Comparison of ENCODE assay signal across 25 mouse cellular contexts in the genomic region with DNA sequence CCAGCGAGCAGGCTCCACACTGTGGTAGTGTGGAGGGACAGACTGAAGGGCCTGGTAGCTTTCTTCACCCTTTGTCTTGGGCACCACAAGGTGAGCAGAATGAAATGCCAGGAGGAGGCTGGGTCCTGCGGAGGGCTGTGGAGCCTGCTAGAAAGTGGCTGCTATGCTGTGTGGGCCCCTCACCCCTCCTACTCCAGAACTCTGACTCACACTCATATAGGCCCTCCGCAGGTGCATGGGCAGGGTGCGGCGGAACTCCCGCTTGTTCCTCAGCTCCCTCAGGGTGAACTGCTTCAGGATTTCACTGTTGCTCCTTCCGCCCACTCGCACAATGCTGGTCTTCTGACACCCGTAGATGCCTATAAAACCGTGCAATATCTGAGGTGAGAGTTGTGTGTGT. TPM values are rescaled to one million over a fixed set of nuclear protein-coding genes. Genes with fewer than 3 reads are reported as not detected.
A peak's percentile ranks its signal among the peaks of the same experiment; 100 is the strongest.
DNase-seq lines count a peak whose midpoint lies in the region; ATAC-seq and TF ChIP-seq lines count a peak whose summit lies in the region.
"Had no signal": no experiment of that assay in that cellular context is flagged by ENCODE, and none has a peak within 500 bp of the region (broad histone marks: within the 10 kb centered on the region; RNA-seq: fewer than 3 reads in every experiment).

No protein-coding gene starts in this region.

- H3K27me3 ChIP-seq in heart, embryonic 14.5 days (ENCODE audit: control insufficient read depth, insufficient read depth, low read length), result no peaks in the 10 kb centered on the region
- H3K27me3 ChIP-seq in testis, adult 2 months (ENCODE audit: control insufficient read depth, insufficient read depth, low read length), result no peaks in the 10 kb centered on the region
- H3K27me3 ChIP-seq in stomach, postnatal 0 days (ENCODE audit: control insufficient read depth, insufficient read depth, low read length), result no peaks in the 10 kb centered on the region
- H3K27me3 ChIP-seq: CH12.LX; hindbrain, embryonic 15.5 days; neural tube, embryonic 13.5 days had no signal

- no peaks in the 10 kb centered on the region for H3K9me3 ChIP-seq in heart, embryonic 14.5 days (ENCODE audit: control insufficient read depth, low read length)
- no peaks in the 10 kb centered on the region for H3K9me3 ChIP-seq in stomach, postnatal 0 days (ENCODE audit: control insufficient read depth, low read length)
- H3K9me3 ChIP-seq: forebrain, embryonic 10.5 days; hindbrain, embryonic 15.5 days; neural tube, embryonic 13.5 days had no signal

- TF ChIP-seq POLR2A in testis, adult 2 months (IDR thresholded peaks at IDR 0.05; ENCODE audit: control insufficient read depth, low read depth, low read length), result no peak

- TF ChIP-seq CTCF in testis, adult 2 months (IDR thresholded peaks at IDR 0.05; ENCODE audit: control insufficient read depth, insufficient read depth, insufficient replicate concordance, low read depth, low read length), result no peak
- TF ChIP-seq CTCF in stomach, postnatal 0 days (IDR thresholded peaks at IDR 0.05; ENCODE audit: low read depth), result no peak

- peak overlapping the region; percentile 75 to 80 for H3K27ac ChIP-seq in heart, embryonic 14.5 days (replicated peaks in 1 of 2; ENCODE audit: control insufficient read depth in 1 of 2, insufficient read depth in 1 of 2, low read depth in 2 of 2, low read length in 2 of 2)
- peak overlapping the region; percentile 30 for H3K27ac ChIP-seq in testis, adult 2 months (ENCODE audit: control insufficient read depth, insufficient read depth, low read depth, low read length)
- H3K27ac ChIP-seq in stomach, postnatal 0 days (replicated peaks), result no peak overlapping the region; the same call in 1 of the 2 replicates
- H3K27ac ChIP-seq: forebrain, embryonic 10.5 days; hindbrain, embryonic 15.5 days; layer of hippocampus, adult 2 months; neural tube, embryonic 13.5 days had no signal

- H3K9ac ChIP-seq in heart, embryonic 14.5 days (ENCODE audit: low read length), result peak overlapping the region; percentile 53; the same call in 1 of the 2 replicates
- no peak overlapping the region for H3K9ac ChIP-seq in stomach, postnatal 0 days (ENCODE audit: low read length)
- H3K9ac ChIP-seq: forebrain, postnatal 0 days; hindbrain, embryonic 15.5 days; neural tube, embryonic 13.5 days had no signal

- H3K4me3 ChIP-seq in heart, embryonic 14.5 days (ENCODE audit: control insufficient read depth in 1 of 2, insufficient read depth in 1 of 2, low read depth in 1 of 2, low read length in 2 of 2), result no peak overlapping the region
- H3K4me3 ChIP-seq in testis, adult 2 months (ENCODE audit: control insufficient read depth, low read depth, low read length), result no peak overlapping the region
- no peak overlapping the region for H3K4me3 ChIP-seq in stomach, postnatal 0 days (ENCODE audit: low read depth, low read length)
- H3K4me3 ChIP-seq: forebrain, embryonic 10.5 days; hindbrain, embryonic 15.5 days; layer of hippocampus, adult 2 months; myocyte; neural tube, embryonic 13.5 days had no signal

- no peak for DNase-seq in heart, postnatal 4 days
- DNase-seq in testis, postnatal 10 days (ENCODE audit: low spot score), result no peak
- peak; percentile 39 for DNase-seq in brain, adult 2 months (ENCODE audit: low read depth, low spot score)
- peak; percentile 52 for DNase-seq in stomach, postnatal 0 days (ENCODE audit: low spot score)
- no peak for DNase-seq in adrenal gland, postnatal 14 days
- DNase-seq: adrenal gland, adult 2 months; B cell, adult 2 months; cerebellum, adult 18-20 months; cerebellum, postnatal 14 days; forebrain, postnatal 0 days; gastrocnemius, postnatal 25 days; kidney, postnatal 25 days; lung, adult 2 months; lung, postnatal 14 days; midbrain, embryonic 14.5 days; retina, postnatal 1 day had no signal

- H3K4me1 ChIP-seq in heart, embryonic 14.5 days (ENCODE audit: control insufficient read depth in 2 of 2, insufficient read depth in 2 of 2, low read length in 2 of 2), result peaks cover 8 to 20% of the 10 kb centered on the region in 2 experiments
- no peaks in the 10 kb centered on the region; the same call in 1 of the 2 replicates for H3K4me1 ChIP-seq in testis, adult 2 months (ENCODE audit: control insufficient read depth, insufficient read depth, low read length)
- H3K4me1 ChIP-seq in stomach, postnatal 0 days (replicated peaks; ENCODE audit: control insufficient read depth, insufficient read depth), result no peaks in the 10 kb centered on the region

- WGBS in heart, embryonic 14.5 days, result 74% methylated on average over 10 of the region's 10 CpGs
- 75% methylated on average over 10 of the region's 10 CpGs for WGBS in stomach, postnatal 0 days

- no peak overlapping the region for H3K4me2 ChIP-seq in heart, embryonic 14.5 days (ENCODE audit: low read length)
- H3K4me2 ChIP-seq in stomach, postnatal 0 days (replicated peaks; ENCODE audit: low read depth), result no peak overlapping the region
- H3K4me2 ChIP-seq: hindbrain, embryonic 15.5 days; neural tube, embryonic 13.5 days had no signal

- TF ChIP-seq EP300 in stomach, postnatal 0 days (optimal IDR thresholded peaks at IDR 0.05), result no peak

- H3K36me3 ChIP-seq in heart, embryonic 14.5 days (ENCODE audit: control insufficient read depth, insufficient read depth, low read length), result peaks cover 82% of the 10 kb centered on the region
- peaks cover 12% of the 10 kb centered on the region for H3K36me3 ChIP-seq in testis, adult 2 months (ENCODE audit: control insufficient read depth, insufficient read depth, low read length)
- peaks cover 18% of the 10 kb centered on the region for H3K36me3 ChIP-seq in stomach, postnatal 0 days (ENCODE audit: control insufficient read depth, insufficient read depth, low read length)

- no peak for ATAC-seq in heart, embryonic 14.5 days (ENCODE audit: insufficient number of reproducible peaks, insufficient read depth, low FRiP score, low read depth)
- peak; percentile 76; the same call in 1 of the 2 replicates for ATAC-seq in stomach, postnatal 0 days (ENCODE audit: low FRiP score, low TSS enrichment)
- no peak for ATAC-seq in monocyte, adult 5-6 weeks (replicated peaks; ENCODE audit: insufficient number of reproducible peaks, low FRiP score, low TSS enrichment, poor library complexity, severe bottlenecking)
- ATAC-seq: forebrain, postnatal 0 days had no signal

RNA-seq across cellular contexts. Expression of gene Znfx1, which starts 14.6 kb away (rescaled TPM):
- polyA plus RNA-seq in heart, embryonic 14.5 days (2014; fragmentation: Nextera tagmentation; extraction: Ambion mirVana), result 7.8 TPM in 2 replicates
- 10 to 100 TPM; 19.7 to 22.4 TPM for total RNA-seq in heart, postnatal 4 days (2021)
- 42.7 and 43.3 TPM in 2 replicates for polyA plus RNA-seq in testis, adult 2 months (2012; rRNA removed)
- 4.2 and 4.3 TPM in 2 replicates for polyA plus RNA-seq in stomach, postnatal 0 days (2015; fragmentation: Nextera tagmentation; extraction: Ambion mirVana)
- 37.7 and 43.5 TPM in 2 replicates for total RNA-seq in adrenal gland, postnatal 14 days (2021)
- total RNA-seq in monocyte, adult 5-6 weeks (2017), result 25.0 to 58.3 TPM (median 29.7 TPM) in 3 replicates

RNA-seq across cellular contexts. Expression of gene Ddx27, which starts 33.2 kb away (rescaled TPM):
- polyA plus RNA-seq in heart, embryonic 14.5 days (2014; fragmentation: Nextera tagmentation; extraction: Ambion mirVana), result 22.2 and 23.0 TPM in 2 replicates
- 10 to 100 TPM; 22.0 to 23.6 TPM for total RNA-seq in heart, postnatal 4 days (2021)
- 17.5 and 19.1 TPM in 2 replicates for polyA plus RNA-seq in testis, adult 2 months (2012; rRNA removed)
- 21.8 and 22.0 TPM in 2 replicates for polyA plus RNA-seq in stomach, postnatal 0 days (2015; fragmentation: Nextera tagmentation; extraction: Ambion mirVana)
- 34.6 and 43.0 TPM in 2 replicates for total RNA-seq in adrenal gland, postnatal 14 days (2021)
- total RNA-seq in monocyte, adult 5-6 weeks (2017), result 80.0 to 90.5 TPM (median 85.6 TPM) in 3 replicates

RNA-seq across cellular contexts. Expression of gene Stau1, which starts 52.1 kb away (rescaled TPM):
- polyA plus RNA-seq in heart, embryonic 14.5 days (2014; fragmentation: Nextera tagmentation; extraction: Ambion mirVana), result 53.4 and 53.6 TPM in 2 replicates
- total RNA-seq in heart, postnatal 4 days (2021), result 10 to 100 TPM; 55.8 to 58.6 TPM
- 20.9 and 21.7 TPM in 2 replicates for polyA plus RNA-seq in testis, adult 2 months (2012; rRNA removed)
- polyA plus RNA-seq in stomach, postnatal 0 days (2015; fragmentation: Nextera tagmentation; extraction: Ambion mirVana), result 34.9 and 35.0 TPM in 2 replicates
- total RNA-seq in adrenal gland, postnatal 14 days (2021), result 69.9 and 70.8 TPM in 2 replicates
- 48.5 to 62.6 TPM (median 52.8 TPM) in 3 replicates for total RNA-seq in monocyte, adult 5-6 weeks (2017)

Comparison
In these comparisons a context has a peak if more than half of its experiments do, and no peak if none do; other contexts are left out.
1. DNase-seq: peak in brain, adult 2 months (single experiment) and stomach, postnatal 0 days (single experiment); none in heart, postnatal 4 days (single experiment), testis, postnatal 10 days (single experiment) and adrenal gland, postnatal 14 days (single experiment).